Mouse (Mus musculus) heart, adult 2 months (tissue): ENCODE measurements around the gene Riox1. TPM values are rescaled to one million over a fixed set of nuclear protein-coding genes. Genes with fewer than 3 reads are reported as not detected.

Source experiments
- DNase-seq, 2 experiments: peaks; one replicate each; pipeline ENCODE4 v3.0.0; 2021
- H3K27ac ChIP-seq: fragments of 200-600 bp; 2 replicates; pipeline ENCODE4 v1.8.1; 2022
- H3K27me3 ChIP-seq: fragments of 200-500 bp; 2 replicates; pipeline ENCODE4 v1.6.1; 2012; ENCODE audit warnings: mild to moderate bottlenecking, low read length, inconsistent platforms, mixed read lengths; ENCODE audit not compliant: control insufficient read depth, insufficient read depth
- H3K36me3 ChIP-seq: fragments of 200-500 bp; 2 replicates; pipeline ENCODE4 v1.6.1; 2012; ENCODE audit warnings: low read length, inconsistent platforms; ENCODE audit not compliant: control insufficient read depth, insufficient read depth
- H3K4me1 ChIP-seq: fragments of 200-500 bp; 2 replicates; pipeline ENCODE4 v1.6.1; 2011; ENCODE audit warnings: low read length; ENCODE audit not compliant: control insufficient read depth, insufficient read depth
- H3K4me3 ChIP-seq: fragments of 200-600 bp; 2 replicates; pipeline ENCODE4 v1.8.1; 2022
- H3K79me2 ChIP-seq: fragments of 200-500 bp; replicated peaks from 2 replicates; pipeline ENCODE4 v1.6.1; 2012; ENCODE audit warnings: mild to moderate bottlenecking, inconsistent platforms, low read length, moderate library complexity, mixed read lengths; ENCODE audit not compliant: control insufficient read depth, insufficient read depth
- H3K9ac ChIP-seq: fragments of 200-500 bp; 2 replicates; pipeline ENCODE4 v1.6.1; 2012; ENCODE audit warnings: low read depth, mild to moderate bottlenecking, control low read depth, inconsistent platforms, low read length, mixed read lengths
- CTCF ChIP-seq: fragments of 200-600 bp; IDR thresholded peaks from 2 replicates; pipeline ENCODE4 v1.8.1; 2022; ENCODE audit warnings: antibody characterized with exemption, mild to moderate bottlenecking, moderate library complexity
- EP300 ChIP-seq: fragments of 200-500 bp; IDR thresholded peaks from 2 replicates; pipeline ENCODE4 v1.6.1; 2011; ENCODE audit warnings: low read depth, low read length, control low read depth; ENCODE audit not compliant: insufficient read depth
- POLR2A ChIP-seq: fragments of 200-500 bp; IDR thresholded peaks from 2 replicates; pipeline ENCODE4 v1.6.1; 2011; ENCODE audit warnings: mild to moderate bottlenecking, low read depth, low read length, control low read depth; ENCODE audit not compliant: insufficient read depth
- WGBS: fragments of 180-500 bp; shearing (Covaris S2); methylation state at CpG from one replicate; pipeline ENCODE4 v1.1.7; 2018; 5-methylcytosine and 5-hydroxymethylcytosine counted together
- intact Hi-C: fragments of 180-260 bp; cut with DNase I; formaldehyde crosslinking; loops from one replicate; pipeline ENCODE4 v1.15.1; 2025
- polyA plus RNA-seq: library from polyadenylated mRNA; depleted of rRNA; stranded (reverse); fragments of >200 nt; gene quantifications from 2 replicates; pipeline ENCODE4 v1.2.3, GENCODE M21; 2012
- total RNA-seq, 2 experiments: library from RNA; stranded (reverse); gene quantifications; 2 replicates each; pipeline ENCODE4 v1.2.3; 2021

The Riox1 gene
- total and polyA plus RNA-seq, 3 experiments = 3.4 to 4.7 (median 4.4) TPM

GRCm38 (mm10) chr12:83950840-83951701 lies 663 bp downstream of the Riox1 start:
- H3K4me1 ChIP-seq = peaks cover 12% of the 10 kb centered on the region
- no peaks in the 10 kb centered on the region for H3K27me3 ChIP-seq
- TF ChIP-seq CTCF = no peak
- no peak for TF ChIP-seq POLR2A
- TF ChIP-seq EP300 = no peak
- no peaks in the 10 kb centered on the region; the same call in none of the 2 replicates for H3K79me2 ChIP-seq
- DNase-seq = peak in 1 of 2 experiments; percentile 58
- intact Hi-C loops = loop anchor here (2.0 kb wide), 1 partner anchor 30 kb away; the partner anchor contains the start of gene Numb
- H3K4me3 ChIP-seq = peak overlapping the region; percentile 98
- H3K36me3 ChIP-seq = peaks cover 4% of the 10 kb centered on the region
- WGBS = 1% methylated on average over 108 of the region's 116 CpGs
- peak overlapping the region; percentile 80 for H3K9ac ChIP-seq
- peak overlapping the region; percentile 87 for H3K27ac ChIP-seq

GRCm38 (mm10) chr12:83951711-83952575 lies 1.5 kb downstream of the Riox1 start:
- DNase-seq = no peak
- Histone ChIP-seq H3K9ac (no peak overlapping the region), H3K27me3 (no peaks in the 10 kb centered on the region), H3K36me3 (peaks cover 4% of the 10 kb centered on the region), H3K79me2 (no peaks in the 10 kb centered on the region; the same call in none of the 2 replicates), H3K4me1 (peaks cover 12% of the 10 kb centered on the region), H3K27ac (no peak overlapping the region; the same call in 1 of the 2 replicates), H3K4me3 (peak overlapping the region; percentile 98)
- 54% methylated on average over 32 of the region's 32 CpGs for WGBS
- intact Hi-C loops = loop anchor here (2.0 kb wide), 1 partner anchor 31 kb away; the partner anchor contains the start of gene Numb
- TF ChIP-seq CTCF (no peak), EP300 (no peak), POLR2A (no peak)

GRCm38 (mm10) chr12:83958278-83958677 lies 7.9 kb downstream of the Riox1 start:
- H3K4me3 ChIP-seq = no peak overlapping the region
- H3K27me3 ChIP-seq = no peaks in the 10 kb centered on the region
- intact Hi-C loops = no loop called here
- H3K27ac ChIP-seq = no peak overlapping the region
- 74% methylated on average over 9 of the region's 9 CpGs for WGBS
- H3K79me2 ChIP-seq = no peaks in the 10 kb centered on the region
- TF ChIP-seq CTCF (no peak), EP300 (no peak), POLR2A (no peak)
- no peak for DNase-seq
- H3K9ac ChIP-seq = no peak overlapping the region
- no peaks in the 10 kb centered on the region for H3K36me3 ChIP-seq
- no peaks in the 10 kb centered on the region for H3K4me1 ChIP-seq

- WGBS = 83% methylated on average over 7 of the region's 7 CpGs
- Histone ChIP-seq H3K4me1 (no peaks in the 10 kb centered on the region), H3K9ac (no peak overlapping the region), H3K36me3 (no peaks in the 10 kb centered on the region), H3K27me3 (no peaks in the 10 kb centered on the region), H3K79me2 (no peaks in the 10 kb centered on the region), H3K4me3 (no peak overlapping the region), H3K27ac (no peak overlapping the region)
- no peak for DNase-seq
- TF ChIP-seq EP300 (no peak), CTCF (no peak), POLR2A (no peak)
- intact Hi-C loops = no loop called here
Observed at GRCm38 (mm10) chr12:83965235-83965634, 14.8 kb downstream of the Riox1 start.

GRCm38 (mm10) chr12:83972117-83972516 lies 21.7 kb downstream of the Riox1 start:
- intact Hi-C loops = loop anchor here (1.0 kb wide), 1 partner anchor 59 kb away; no protein-coding TSS in a partner anchor
- Histone ChIP-seq H3K36me3 (no peaks in the 10 kb centered on the region), H3K4me3 (no peak overlapping the region), H3K4me1 (no peaks in the 10 kb centered on the region), H3K27ac (no peak overlapping the region), H3K79me2 (no peaks in the 10 kb centered on the region), H3K9ac (no peak overlapping the region), H3K27me3 (no peaks in the 10 kb centered on the region)
- peak; percentile 27 to 43 for DNase-seq
- 62% methylated on average over 2 of the region's 2 CpGs for WGBS
- TF ChIP-seq CTCF (peak; percentile 88), EP300 (0 out of 2 replicates have a peak, but pooled peaks have one; percentile 20), POLR2A (no peak)
